Mouse (Mus musculus) adrenal gland, postnatal 36 days (tissue): ENCODE results near the gene Plpp7. TPM values are rescaled to one million over a fixed set of nuclear protein-coding genes. Genes with fewer than 3 reads are reported as not detected.
A peak's percentile ranks its signal among the peaks of the same experiment; 100 is the strongest.

Source experiments
- DNase-seq, 2 experiments: peaks; one replicate each; pipeline ENCODE4 v3.0.0; 2021; ENCODE audit warnings: mixed read lengths in 1 of 2
- long read RNA-seq, 2 experiments: library from polyadenylated mRNA; stranded (forward); transcript quantifications; one replicate each; pipeline ENCODE4 v2.0.0; 2021; ENCODE audit warnings: borderline sequencing depth in 2 of 2
- total RNA-seq, 2 experiments: library from RNA; stranded (reverse); gene quantifications; 2 replicates each; pipeline ENCODE4 v1.2.3; 2021

Plpp7 gene
- total RNA-seq = 1 to 10 TPM; 3.5 to 5.3 TPM
- long read RNA-seq, experiment 1, transcript Plpp7-201 (2 exons, 1,947 nt) = major isoform, 11 of 13 reads
- long read RNA-seq, experiment 1, partial matches to known transcripts = 0 of 13 reads
- long read RNA-seq, experiment 1, other reads (novel, unspliced or antisense) = 2 of 13 reads
- long read RNA-seq, experiment 2, partial matches to known transcripts = 0 of 2 reads
- long read RNA-seq, experiment 2, other reads (novel, unspliced or antisense) = 0 of 2 reads

- peak; percentile 73 for DNase-seq
Observed at GRCm38 (mm10) chr2:32095351-32096121, at the start of gene Plpp7. Gene Plpp7 (plus strand): TSS chr2:32095528.

- DNase-seq = no peak
Observed at GRCm38 (mm10) chr2:32046009-32046408, 49.3 kb upstream of the Plpp7 start.

GRCm38 (mm10) chr2:32047323-32047722 is 48.0 kb upstream of the Plpp7 start:
- DNase-seq = no peak

DNA sequence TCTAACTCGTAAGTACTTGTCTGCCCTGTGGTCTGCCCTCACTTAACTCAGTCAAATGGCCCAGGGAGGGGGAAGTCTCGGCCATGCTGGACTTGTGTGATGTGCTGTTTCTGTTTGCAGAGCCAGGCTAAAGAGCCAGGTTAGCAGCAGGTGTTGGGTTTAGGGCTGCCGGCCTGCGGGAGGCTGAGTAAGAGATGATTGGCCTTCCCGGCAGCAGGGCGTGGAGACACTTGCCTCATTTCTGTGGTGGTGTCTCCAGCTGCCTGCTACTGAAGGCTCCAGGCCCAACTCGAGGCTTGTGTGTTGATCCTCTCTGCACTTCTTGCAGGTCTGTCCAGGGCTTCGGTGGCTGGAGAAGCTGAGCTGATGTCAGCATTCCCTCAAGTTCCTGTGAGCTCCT is 43.5 kb upstream of the Plpp7 start:
- no peak for DNase-seq

DNA sequence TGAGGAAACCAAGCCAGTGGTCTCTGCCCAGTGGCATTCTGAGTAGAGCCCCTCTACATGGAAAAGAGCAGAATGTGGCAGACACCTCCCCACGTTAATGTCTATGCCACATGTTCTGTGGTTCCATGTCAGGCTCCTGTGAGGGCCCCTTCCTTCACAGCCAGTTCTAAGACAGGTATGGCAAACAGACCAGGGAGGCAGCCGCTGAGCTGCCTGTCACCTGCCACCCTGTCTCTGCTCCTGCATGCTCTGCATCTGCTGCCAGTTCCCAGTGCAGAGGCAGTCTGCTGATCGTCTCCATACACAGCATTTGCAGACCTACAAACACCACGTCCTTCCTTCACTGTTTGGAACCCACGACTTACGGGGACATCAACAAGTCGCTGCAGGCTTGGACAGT is 42.9 kb upstream of the Plpp7 start:
- DNase-seq = no peak

GRCm38 (mm10) chr2:32055357-32055965 is 39.9 kb upstream of the Plpp7 start:
- no peak for DNase-seq

GRCm38 (mm10) chr2:32056524-32056923 is 38.8 kb upstream of the Plpp7 start:
- DNase-seq = no peak

DNA sequence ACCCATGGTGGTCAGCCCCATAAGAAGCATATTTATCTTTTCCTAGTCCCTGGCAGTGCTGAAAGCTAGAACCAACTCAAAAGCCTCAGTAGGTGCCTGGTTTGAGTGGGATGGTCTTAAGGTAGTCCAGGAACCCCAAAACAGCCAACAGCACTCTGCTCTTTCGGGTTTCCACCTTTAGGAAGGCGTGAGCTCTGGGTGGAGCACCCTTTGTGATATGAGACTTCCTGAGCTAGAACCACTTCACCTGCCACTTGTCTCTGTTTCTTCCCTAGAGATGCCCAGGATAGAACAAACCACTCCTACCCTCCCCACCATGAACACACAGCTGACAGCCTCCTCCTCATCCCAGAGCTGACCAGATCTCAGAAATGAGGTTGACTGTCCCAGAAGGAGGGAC is 38.0 kb upstream of the Plpp7 start:
- DNase-seq = no peak

GRCm38 (mm10) chr2:32057794-32058193 is 37.5 kb upstream of the Plpp7 start:
- no peak for DNase-seq

DNA sequence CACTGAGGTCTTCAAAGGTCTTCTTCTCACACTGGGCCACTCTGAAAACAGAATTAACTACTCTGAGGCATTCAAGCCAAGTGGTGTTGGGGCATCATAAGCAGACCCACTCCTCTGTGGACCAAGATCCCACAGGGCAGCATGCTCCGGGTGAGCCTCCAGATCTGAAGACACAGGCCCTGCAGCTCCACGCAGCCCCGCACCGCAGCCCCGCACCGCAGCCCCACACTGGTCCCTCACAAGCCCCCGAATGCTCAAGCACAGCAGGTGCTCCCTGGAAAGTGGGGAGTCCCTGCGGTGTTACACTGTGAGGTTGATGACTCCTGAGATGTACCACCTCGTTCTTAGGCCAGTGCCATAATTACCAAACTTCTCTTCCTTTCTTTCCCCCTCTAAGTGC is 37.1 kb upstream of the Plpp7 start:
- DNase-seq = no peak

DNA sequence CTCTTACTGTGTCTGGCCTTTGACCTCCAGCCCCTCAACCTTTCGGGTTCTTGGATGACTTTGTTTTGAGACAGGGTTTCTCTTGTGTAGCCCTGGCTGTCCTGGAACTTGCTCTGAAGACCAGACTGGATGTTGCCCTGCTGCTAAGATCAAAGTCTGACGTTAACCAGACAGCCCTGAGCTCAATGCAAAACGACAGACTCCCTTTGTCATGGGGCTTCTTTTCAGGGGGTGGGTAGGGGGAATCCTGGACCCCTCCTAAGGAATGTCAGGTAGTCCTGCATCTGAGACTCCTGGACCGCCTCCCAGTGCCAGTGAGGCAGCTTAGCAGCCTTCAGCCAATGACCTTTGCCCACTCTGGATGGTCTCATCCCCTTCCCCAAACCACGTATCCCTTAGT is 36.6 kb upstream of the Plpp7 start:
- no peak for DNase-seq

GRCm38 (mm10) chr2:32059613-32060012 is 35.7 kb upstream of the Plpp7 start:
- no peak for DNase-seq

DNA sequence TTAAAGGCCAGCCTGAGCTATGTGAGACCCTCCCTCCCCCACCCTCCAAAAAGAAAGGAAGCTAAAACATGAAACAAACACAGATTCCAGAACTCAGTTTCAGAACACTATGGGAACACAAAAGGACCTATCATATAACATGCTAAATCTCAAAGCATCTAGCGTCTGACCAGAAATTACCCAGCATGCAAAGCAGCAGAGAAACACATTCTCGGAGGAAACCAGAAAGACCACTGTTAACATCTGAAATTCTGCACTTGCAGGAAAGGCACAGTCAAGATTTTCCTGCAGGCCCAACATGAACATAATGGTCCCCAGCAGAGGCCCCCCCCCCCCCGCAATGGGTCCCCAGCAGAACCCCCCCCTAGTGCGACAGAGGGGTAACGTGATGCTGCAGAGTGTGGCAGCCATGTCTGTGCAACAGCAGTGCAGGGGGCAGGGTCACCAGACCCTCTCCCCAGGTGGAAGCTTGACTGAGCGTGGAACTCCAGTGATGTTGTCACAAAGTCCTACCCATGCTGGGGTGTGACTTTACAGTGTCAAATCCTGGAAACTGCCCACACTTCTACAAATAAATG is 35.0 kb upstream of the Plpp7 start:
- no peak for DNase-seq

DNA sequence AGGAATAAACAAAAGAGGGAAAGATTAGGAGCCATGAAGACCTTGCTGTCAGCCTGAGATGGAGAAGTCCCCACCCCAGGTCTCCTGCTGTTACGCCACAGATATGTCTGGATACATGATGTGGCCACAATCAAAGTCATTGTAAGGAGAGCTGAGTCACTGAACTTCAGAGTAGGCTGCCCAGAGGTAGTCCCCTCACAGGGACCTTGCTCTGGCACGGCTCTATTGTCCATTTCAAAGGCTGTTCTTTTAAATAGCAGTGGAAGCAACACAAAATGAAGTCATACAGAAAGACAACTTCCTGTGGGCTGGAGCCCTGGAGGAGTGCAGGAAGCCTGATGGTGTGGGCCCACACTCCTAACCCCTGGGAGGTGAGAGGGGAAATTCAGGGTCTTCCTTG is 34.1 kb upstream of the Plpp7 start:
- DNase-seq = no peak

DNA sequence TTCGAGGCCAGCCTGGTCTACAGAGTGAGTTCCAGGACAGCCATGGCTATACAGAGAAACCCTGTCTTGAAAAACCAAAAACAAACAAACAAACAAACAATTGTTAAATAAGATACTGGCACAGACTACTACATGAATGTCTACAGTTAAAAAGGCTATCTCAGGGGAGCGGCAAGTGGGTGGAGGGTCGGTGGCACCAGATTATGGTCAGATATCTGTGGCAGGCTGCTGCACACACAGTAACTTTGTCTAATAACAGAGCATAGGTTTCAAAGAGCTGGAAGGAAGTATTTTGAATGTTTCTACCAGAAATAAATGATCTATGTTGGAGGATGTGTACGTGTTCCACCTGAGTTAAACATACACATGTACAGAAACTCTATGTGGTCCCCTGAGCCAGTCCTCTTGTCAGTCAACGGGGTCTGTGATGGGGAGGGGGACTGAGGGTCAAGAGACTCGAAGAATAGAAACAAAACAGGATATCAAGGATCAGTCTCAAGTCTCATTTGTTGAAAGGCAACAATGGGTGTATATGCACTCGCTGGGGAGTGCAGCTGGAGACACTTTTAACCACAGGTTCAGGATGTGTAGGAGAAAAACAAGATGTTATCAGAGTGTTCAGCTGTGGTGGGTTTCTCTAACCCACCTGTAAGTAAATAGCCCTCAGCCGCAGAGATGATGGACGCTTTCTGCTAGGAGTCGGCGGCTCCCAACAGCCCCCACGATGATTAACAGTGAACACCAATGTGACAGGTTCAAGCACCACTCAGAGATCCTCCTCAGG is 33.4 kb upstream of the Plpp7 start:
- DNase-seq = no peak

- DNase-seq = no peak
Observed at GRCm38 (mm10) chr2:32062626-32063410, 32.5 kb upstream of the Plpp7 start.

GRCm38 (mm10) chr2:32063451-32064151 is 31.7 kb upstream of the Plpp7 start:
- no peak for DNase-seq

DNA sequence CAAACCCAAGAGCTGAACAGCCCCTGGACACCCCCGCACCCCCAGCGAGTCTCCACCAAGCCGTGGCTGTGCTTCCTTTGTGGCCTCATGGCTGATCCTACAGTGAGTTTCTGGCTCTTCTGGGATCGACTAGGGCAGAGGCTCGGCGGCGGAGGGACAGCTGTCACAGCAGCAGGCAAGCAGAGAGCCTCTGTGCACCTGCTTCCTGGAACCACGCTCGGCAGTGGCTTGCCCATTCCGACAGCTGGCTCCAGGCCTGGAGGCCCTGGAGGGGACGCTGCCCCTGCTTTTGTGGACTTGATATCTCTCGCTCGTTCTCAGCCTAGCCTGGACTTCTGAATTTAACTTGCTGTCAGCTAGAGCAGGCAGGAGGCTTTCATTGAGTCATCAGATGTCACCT is 30.4 kb upstream of the Plpp7 start:
- no peak for DNase-seq

DNA sequence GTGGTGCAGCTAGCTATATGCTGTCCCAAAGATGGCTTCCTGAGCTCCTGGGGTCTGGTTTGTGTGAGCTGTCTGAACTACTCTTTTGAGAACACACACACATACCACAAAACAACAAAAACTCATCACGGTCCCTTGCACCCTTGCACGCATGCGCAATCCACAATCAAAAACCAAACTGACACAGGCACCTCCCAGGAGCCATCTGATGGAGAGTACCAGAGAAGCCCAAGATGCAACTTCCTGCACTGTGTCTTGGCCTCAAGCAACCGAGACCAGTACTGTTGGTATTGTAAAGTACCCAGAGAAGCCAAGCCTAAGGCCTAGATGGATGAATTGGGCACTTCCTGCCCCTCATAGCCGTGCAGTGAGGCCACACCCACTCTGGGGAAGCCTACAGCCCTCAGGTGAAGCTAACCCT is 29.9 kb upstream of the Plpp7 start:
- no peak for DNase-seq

GRCm38 (mm10) chr2:32066005-32066404 is 29.3 kb upstream of the Plpp7 start:
- peak in 1 of 2 experiments; percentile 27 for DNase-seq
